Mouse (Mus musculus) skeletal muscle tissue, adult 2 months (tissue): ENCODE results near the gene Ndufc2.
"Not testable (repeated sequence)": the region's sequence is repeated elsewhere in the genome, so short reads cannot be mapped to it uniquely, and the experiment has no call there.

Experiments used
- DNase-seq: peaks from one replicate; pipeline ENCODE4 v3.0.0-alpha.2; 2012; ENCODE audit warnings: low read depth, low spot score

Ndufc2 gene

DNA sequence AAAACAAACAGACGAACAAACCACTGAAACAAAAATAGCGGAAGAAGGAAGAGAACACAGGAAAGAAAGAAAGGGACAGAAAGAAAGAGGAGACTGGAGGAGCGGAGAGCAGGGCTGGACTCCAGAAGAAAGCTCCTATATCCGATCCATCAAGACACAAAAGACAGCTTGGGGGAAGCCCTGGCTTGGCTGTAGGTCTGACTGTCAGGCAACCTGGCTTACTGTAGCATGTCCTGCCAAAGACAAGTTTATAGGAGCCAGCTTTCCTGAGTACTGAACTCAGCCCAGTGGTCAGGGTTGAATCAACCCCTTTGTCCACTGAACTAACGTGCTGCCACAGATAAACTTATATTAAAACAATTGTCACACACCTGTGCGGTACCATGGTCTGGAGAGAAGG, 27.5 kb downstream of the Ndufc2 start:
- no peak for DNase-seq

DNA sequence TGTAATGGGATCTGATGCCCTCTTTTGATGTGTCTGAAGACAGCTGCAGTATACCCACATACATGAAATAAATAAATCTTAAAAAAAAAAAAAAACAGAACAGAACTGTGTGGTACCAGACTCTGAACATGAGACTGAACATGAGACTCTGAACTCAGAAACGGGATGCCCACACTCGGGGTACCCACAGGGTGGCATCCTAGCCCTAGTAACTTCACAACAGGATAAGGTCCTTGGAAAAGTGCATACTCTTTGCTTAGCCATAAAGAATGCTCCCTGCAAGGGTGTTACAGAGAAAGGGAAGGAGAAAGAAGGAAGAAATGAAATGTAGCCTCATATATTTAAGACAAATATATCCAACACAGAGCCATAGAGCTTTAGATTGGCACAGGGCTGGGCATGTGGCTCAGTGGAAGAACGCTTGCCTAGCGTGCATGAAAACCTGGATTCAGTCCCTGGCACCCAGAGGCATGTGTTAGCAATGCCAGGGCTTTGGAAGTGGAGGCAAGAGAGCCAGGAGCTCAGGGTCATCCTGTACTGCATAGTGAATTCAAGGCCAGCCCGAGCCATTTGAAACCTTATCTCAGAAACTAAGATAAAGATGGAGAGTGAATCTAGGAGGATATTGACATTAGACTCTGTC, 28.1 kb downstream of the Ndufc2 start:
- DNase-seq = peak; percentile 64

DNA sequence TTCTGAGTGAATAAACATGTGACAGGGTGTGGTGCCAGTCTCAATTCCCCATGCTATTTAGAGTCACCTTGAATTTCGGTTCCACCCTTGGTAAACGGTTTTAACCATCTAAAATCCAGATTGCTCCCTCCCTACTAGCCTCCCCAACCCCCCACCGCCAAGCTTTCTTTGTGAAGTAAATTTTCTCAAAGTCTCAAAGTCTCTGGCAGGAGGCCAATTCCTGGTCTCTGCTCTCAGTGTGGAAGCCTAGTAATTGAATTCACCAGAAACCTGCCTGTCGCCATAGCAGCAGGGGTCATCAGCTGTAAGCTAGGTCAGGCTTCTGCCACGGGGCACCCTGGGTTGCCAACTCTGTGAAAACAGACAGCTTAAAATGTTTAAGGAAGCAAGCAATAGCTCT, 29.9 kb downstream of the Ndufc2 start:
- no peak for DNase-seq

DNA sequence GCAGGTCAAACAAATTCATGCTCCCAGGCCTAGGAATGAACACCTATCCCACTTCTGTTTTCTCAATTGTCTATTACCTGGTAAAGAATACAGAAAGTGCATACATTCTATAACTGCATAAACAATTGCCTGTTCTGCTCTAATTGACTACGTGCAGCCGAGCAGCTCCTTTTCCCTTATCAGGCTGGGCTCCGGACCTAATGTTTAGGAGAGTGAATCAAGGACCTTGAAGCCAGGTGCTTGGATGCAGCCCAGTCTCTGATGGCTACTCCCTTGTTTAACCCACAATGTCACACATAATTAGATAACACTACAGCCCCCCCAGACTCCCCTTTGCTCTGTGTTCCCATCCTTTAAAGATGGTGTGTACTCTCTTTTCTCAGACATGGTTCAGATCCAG, 33.7 kb downstream of the Ndufc2 start:
- DNase-seq = not testable (repeated sequence)

DNA sequence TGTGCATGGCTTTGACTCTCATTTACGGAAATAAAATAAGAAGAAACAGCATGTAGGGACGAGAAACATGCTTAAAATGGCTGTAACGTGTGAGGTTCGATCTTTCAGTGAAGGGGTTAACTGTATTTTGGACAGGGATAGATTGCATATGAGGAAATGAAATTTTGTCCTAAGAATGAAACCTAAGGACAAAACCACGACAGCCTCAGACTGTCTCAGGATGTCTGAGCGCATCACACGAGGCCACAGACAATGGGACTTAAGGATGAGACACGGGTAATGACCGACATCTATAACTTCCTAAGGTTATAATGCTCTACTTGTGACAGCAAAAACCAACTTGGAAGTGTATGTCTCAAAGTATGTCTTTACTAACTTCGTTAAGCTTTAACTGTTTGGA, 34.7 kb downstream of the Ndufc2 start:
- DNase-seq = no peak

DNA sequence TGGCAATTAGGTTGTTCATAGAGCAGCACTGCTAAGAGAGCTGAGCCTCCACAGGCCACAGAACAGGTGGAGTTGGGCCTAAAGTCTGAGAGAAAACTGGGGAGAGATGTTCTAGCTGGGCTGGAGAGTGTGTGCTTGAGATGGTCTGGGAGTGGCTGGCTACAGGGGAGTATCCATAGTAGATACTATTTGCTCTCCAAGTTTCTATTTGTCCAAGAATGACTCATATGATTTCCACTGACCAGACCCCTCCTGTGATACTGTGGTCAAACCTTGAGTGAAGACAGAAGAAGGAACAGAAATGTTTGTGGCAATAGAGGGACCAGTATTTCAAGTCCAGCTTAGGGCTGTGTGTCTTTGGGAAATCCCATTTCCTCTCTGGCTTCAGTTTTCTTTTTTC, 39.2 kb downstream of the Ndufc2 start:
- DNase-seq = no peak

DNA sequence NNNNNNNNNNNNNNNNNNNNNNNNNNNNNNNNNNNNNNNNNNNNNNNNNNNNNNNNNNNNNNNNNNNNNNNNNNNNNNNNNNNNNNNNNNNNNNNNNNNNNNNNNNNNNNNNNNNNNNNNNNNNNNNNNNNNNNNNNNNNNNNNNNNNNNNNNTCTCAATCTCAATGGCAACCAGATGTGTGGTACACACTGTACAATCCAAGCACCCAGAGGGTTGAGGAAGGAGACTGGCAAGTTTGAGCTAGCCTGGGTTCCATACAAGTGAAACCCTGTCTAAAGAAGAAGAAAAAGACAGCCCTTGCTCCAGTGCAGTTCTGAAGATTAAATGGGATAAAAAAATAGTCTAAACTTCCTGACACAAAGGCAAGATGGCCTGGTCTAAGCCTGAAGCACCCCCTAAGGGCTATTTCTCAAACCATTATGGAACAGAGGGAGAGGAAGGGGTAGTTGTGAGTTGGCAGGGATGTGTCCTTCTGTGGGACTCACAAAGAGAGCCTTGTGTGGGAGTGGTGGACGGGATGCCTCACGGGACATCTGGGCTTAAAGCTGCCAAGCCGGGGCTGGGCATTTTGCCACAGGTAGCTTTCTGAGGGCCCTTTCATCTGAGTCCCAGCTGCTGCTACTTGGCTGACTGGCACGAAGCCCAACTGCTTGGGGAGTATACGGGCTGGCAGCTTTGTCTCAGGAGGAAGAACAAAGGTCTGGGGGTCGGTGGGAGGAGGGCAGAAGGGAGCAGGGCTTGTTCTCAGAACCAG, 46.5 kb downstream of the Ndufc2 start:
- peak; percentile 60 for DNase-seq

DNA sequence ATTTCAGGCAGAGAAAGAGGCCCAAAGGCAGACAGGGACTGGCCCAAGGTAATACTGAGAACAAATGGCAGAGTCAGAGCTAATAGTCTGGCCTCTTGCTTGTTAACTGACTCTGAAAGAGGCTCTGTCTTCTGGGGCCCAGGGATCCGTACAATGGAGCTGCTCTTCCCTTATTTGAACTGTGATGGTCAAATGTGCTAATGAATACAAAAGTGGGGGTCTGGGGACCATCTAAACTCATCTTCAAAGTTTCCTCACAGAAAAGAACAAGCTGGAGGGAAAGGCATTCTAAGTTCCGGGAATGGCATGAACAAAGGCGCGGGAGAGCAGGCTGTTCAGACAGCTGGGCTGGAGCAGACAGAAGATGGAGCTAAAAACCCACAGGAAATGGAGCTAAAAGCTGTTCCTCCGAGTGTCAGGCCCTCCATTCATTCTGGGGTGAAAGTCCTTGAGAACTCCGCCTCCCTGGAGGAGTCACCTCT, 47.3 kb downstream of the Ndufc2 start:
- no peak for DNase-seq

DNA sequence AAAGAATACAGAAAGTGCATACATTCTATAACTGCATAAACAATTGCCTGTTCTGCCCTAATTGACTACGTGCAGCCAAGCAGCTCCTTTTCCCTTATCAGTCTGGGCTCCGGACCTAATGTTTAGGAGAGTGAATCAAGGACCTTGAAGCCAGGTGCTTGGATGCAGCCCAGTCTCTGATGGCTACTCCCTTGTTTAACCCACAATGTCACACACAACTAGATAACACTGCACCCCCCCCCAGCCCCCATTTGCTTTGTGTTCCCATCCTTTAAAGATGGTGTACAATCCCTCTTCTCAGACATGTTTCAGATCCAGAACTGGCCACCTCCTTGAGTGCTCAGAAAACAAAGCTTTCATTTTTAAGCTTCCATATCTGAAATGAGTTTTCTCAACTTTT, 51.2 kb downstream of the Ndufc2 start, which contains the start of gene Kctd14:
TSS of gene Kctd14 (plus strand) at position 301 of the 400 bp plus-strand sequence.
- not testable (repeated sequence) for DNase-seq

DNA sequence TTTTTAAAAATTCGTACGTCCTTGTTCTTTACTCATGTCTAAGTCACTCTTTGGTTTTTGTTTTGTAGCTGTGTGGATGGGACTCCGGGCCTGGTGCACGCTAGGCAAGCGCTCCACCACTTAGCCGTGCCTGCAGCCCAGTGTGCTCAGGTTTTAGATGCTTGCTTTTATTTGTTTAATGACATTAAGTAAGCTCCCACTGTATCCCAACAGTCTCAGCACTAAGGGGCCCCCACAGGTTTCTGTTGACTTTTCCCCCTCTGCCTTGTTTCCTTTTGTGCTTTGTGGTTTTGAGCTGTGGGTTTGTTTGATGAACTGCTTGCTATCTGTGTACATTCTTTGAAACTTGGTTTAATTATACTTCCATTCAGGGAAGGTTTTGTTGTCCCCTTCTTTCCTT, 52.4 kb downstream of the Ndufc2 start:
- DNase-seq = no peak

DNA sequence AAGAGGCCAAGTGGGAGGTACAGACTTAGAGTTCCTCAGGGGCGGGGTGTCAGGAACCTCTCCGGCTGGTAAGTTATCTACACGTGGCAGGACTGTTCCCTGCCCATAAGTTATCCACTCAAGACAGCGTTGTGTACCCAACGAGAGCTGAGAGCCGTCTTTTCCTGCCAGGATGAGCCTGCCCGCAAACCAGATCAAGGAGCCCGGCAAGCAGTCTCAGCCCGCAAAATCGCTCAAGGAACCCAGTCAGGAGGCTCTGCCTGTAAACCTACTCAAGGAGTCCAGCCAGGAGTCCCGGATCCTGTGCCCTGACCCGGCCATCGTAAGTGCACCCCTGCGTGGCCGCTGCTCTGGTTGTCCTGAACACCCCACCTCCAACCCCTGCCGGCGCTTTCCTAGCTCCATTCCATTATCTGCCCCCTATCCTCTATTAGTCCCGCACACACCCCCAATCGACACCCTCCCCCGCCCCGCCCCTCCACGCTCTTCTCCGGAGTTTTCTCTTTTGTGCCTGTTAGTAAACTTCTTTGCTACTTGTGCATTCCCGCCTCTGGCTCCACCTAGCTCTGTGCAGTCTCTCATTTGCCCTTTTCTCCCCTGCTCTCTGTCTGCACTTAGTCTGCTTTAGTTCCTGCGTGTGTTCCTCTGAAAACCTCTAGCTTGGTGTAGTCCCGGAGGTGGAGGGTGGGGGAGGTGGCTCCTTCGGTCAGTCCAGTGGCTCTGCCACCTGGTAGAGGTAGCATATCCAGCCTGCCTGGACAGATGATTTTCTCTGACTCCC, 53.5 kb downstream of the Ndufc2 start:
- DNase-seq = peak; percentile 17

DNA sequence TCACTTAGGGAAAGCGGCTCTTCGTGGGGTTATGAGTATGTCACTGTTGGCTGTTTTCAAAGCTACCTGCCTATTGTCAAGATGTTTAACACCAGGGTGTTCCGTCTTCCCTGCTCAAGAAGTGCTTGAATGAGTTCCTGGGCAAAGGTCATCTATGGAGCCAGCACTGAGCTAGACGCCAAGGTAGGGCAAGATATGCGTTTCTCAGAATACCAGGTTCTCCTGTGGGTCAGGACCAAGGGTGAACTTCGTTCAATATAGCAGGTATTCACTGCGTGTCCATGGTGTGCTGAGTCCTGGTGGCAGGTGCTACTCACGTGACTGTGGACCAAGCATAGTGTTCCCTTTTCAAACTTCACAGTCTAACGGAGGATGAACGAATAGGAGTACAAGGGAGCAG, 55.0 kb downstream of the Ndufc2 start:
- no peak for DNase-seq

DNA sequence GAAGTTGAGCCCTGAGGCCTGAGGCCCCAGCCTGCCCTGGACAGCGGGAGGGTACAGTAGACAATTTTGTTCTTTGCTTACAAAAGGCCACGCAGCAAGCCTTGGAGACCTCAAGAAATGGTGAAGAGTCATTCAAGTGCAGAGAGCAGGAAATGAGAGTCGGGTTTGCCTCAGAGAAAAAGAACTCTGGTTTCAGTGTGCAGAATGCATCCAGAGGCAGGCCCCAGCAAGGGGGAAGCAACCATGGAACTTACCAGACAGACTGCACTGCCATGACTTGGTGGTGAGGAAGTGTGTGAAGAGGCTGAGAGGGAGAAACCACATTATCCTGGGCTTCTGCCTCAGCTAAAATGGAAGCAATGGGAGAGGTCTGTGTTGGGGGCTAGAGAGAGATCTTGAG, 55.8 kb downstream of the Ndufc2 start:
- no peak for DNase-seq
